Mouse (Mus musculus): ENCODE data around the gene Alox5. TPM values are rescaled to one million over a fixed set of nuclear protein-coding genes. Genes with fewer than 3 reads are reported as not detected.

Gene Alox5
- polyA plus RNA-seq, 1 experiment from 2014 or later, result 0.41 TPM

GRCm38 (mm10) chr6:116369811-116370210 lies 91.2 kb downstream of the Alox5 start:
- no peak overlapping the region for H3K4me2 ChIP-seq (replicated peaks; ENCODE audit: low read depth, low read length)
- 96% methylated on average over 1 of the region's 1 CpGs for WGBS
- no peak overlapping the region for H3K27ac ChIP-seq (ENCODE audit: low read depth, low read length)
- no peaks in the 10 kb centered on the region for H3K4me1 ChIP-seq (ENCODE audit: control insufficient read depth, insufficient read depth, low read length)
- ATAC-seq (ENCODE audit: low FRiP score, low TSS enrichment), result no peak
- no peaks in the 10 kb centered on the region for H3K27me3 ChIP-seq (ENCODE audit: control insufficient read depth, insufficient read depth, low read length)
- no peaks in the 10 kb centered on the region for H3K36me3 ChIP-seq (ENCODE audit: control insufficient read depth, insufficient read depth, low read length)
- no peak overlapping the region for H3K4me3 ChIP-seq (ENCODE audit: low read length)
- H3K9me3 ChIP-seq (ENCODE audit: control insufficient read depth, low read length), result no peaks in the 10 kb centered on the region
- no peak overlapping the region for H3K9ac ChIP-seq (ENCODE audit: low read depth, low read length)

- no peaks in the 10 kb centered on the region for H3K27me3 ChIP-seq (ENCODE audit: control insufficient read depth, insufficient read depth, low read length)
Measured at GRCm38 (mm10) chr6:116367971-116368370, 93.0 kb downstream of the Alox5 start.

GRCm38 (mm10) chr6:116361993-116362392 lies 99.0 kb downstream of the Alox5 start:
- ATAC-seq (ENCODE audit: low FRiP score, low TSS enrichment), result no peak

More at GRCm38 (mm10) chr6:116367971-116368370, 93.0 kb downstream of the Alox5 start:
- no peak overlapping the region for H3K4me2 ChIP-seq (replicated peaks; ENCODE audit: low read depth, low read length)
- ATAC-seq (ENCODE audit: low FRiP score, low TSS enrichment), result no peak
- H3K36me3 ChIP-seq (ENCODE audit: control insufficient read depth, insufficient read depth, low read length), result no peaks in the 10 kb centered on the region
- H3K9ac ChIP-seq (ENCODE audit: low read depth, low read length), result no peak overlapping the region
- WGBS, result 85% methylated on average over 11 of the region's 11 CpGs
- H3K27ac ChIP-seq (ENCODE audit: low read depth, low read length), result no peak overlapping the region
- no peaks in the 10 kb centered on the region for H3K4me1 ChIP-seq (ENCODE audit: control insufficient read depth, insufficient read depth, low read length)
- no peak overlapping the region for H3K4me3 ChIP-seq (ENCODE audit: low read length)
- no peaks in the 10 kb centered on the region for H3K9me3 ChIP-seq (ENCODE audit: control insufficient read depth, low read length)

GRCm38 (mm10) chr6:116361463-116361862 lies 99.5 kb downstream of the Alox5 start:
- Histone ChIP-seq H3K36me3 (ENCODE audit: control insufficient read depth, insufficient read depth, low read length) (no peaks in the 10 kb centered on the region), H3K4me3 (ENCODE audit: low read length) (no peak overlapping the region), H3K9ac (ENCODE audit: low read depth, low read length) (no peak overlapping the region), H3K27ac (ENCODE audit: low read depth, low read length) (no peak overlapping the region), H3K27me3 (ENCODE audit: control insufficient read depth, insufficient read depth, low read length) (no peaks in the 10 kb centered on the region), H3K4me1 (ENCODE audit: control insufficient read depth, insufficient read depth, low read length) (no peaks in the 10 kb centered on the region), H3K4me2 (replicated peaks; ENCODE audit: low read depth, low read length) (no peak overlapping the region), H3K9me3 (ENCODE audit: control insufficient read depth, low read length) (no peaks in the 10 kb centered on the region)
- WGBS, result 87% methylated on average over 3 of the region's 3 CpGs
- ATAC-seq (ENCODE audit: low FRiP score, low TSS enrichment), result no peak

More at GRCm38 (mm10) chr6:116361993-116362392, 99.0 kb downstream of the Alox5 start:
- Histone ChIP-seq H3K27ac (ENCODE audit: low read depth, low read length) (no peak overlapping the region), H3K36me3 (ENCODE audit: control insufficient read depth, insufficient read depth, low read length) (no peaks in the 10 kb centered on the region), H3K9me3 (ENCODE audit: control insufficient read depth, low read length) (no peaks in the 10 kb centered on the region), H3K9ac (ENCODE audit: low read depth, low read length) (no peak overlapping the region), H3K4me1 (ENCODE audit: control insufficient read depth, insufficient read depth, low read length) (no peaks in the 10 kb centered on the region), H3K27me3 (ENCODE audit: control insufficient read depth, insufficient read depth, low read length) (no peaks in the 10 kb centered on the region), H3K4me3 (ENCODE audit: low read length) (no peak overlapping the region), H3K4me2 (replicated peaks; ENCODE audit: low read depth, low read length) (no peak overlapping the region)
- WGBS, result 87% methylated on average over 4 of the region's 4 CpGs

Other genes starting within 250 kb of the Alox5 start
- 5.9 and 8.3 TPM in 2 replicates for gene Zfand4, start 197.0 kb downstream of the Alox5 start, polyA plus RNA-seq (2014; fragmentation: Nextera tagmentation; extraction: Ambion mirVana)
- 28.6 and 40.0 TPM in 2 replicates for gene March8, start 123.2 kb downstream of the Alox5 start, polyA plus RNA-seq (2014; fragmentation: Nextera tagmentation; extraction: Ambion mirVana)
- not detected in 2 replicates for gene Olfr211, start 27.9 kb upstream of the Alox5 start, polyA plus RNA-seq (2014; fragmentation: Nextera tagmentation; extraction: Ambion mirVana)
- not detected in 2 replicates for gene Olfr212, start 45.3 kb upstream of the Alox5 start, polyA plus RNA-seq (2014; fragmentation: Nextera tagmentation; extraction: Ambion mirVana)
- gene Olfr213, start 77.3 kb upstream of the Alox5 start, polyA plus RNA-seq (2014; fragmentation: Nextera tagmentation; extraction: Ambion mirVana), result not detected in 2 replicates
- 0.60 and 0.64 TPM in 2 replicates for gene Gm5580, start 90.0 kb upstream of the Alox5 start, polyA plus RNA-seq (2014; fragmentation: Nextera tagmentation; extraction: Ambion mirVana)
- not detected in 2 replicates for gene Olfr214, start 93.1 kb upstream of the Alox5 start, polyA plus RNA-seq (2014; fragmentation: Nextera tagmentation; extraction: Ambion mirVana)
- not detected in 2 replicates for gene Olfr215, start 123.0 kb upstream of the Alox5 start, polyA plus RNA-seq (2014; fragmentation: Nextera tagmentation; extraction: Ambion mirVana)
- gene Zfp422, start 167.8 kb upstream of the Alox5 start, polyA plus RNA-seq (2014; fragmentation: Nextera tagmentation; extraction: Ambion mirVana), result 187 and 240 TPM in 2 replicates
- 23.1 and 27.5 TPM in 2 replicates for gene Depp1, start 189.4 kb upstream of the Alox5 start, polyA plus RNA-seq (2014; fragmentation: Nextera tagmentation; extraction: Ambion mirVana)
- 5.4 and 7.8 TPM in 2 replicates for gene Rassf4, start 212.8 kb upstream of the Alox5 start, polyA plus RNA-seq (2014; fragmentation: Nextera tagmentation; extraction: Ambion mirVana)